Mouse (Mus musculus) ES-Bruce4 (cell line): ENCODE data around the gene Lsm4.

Experiments
- CTCF ChIP-seq: IDR thresholded peaks from one replicate; pipeline ENCODE4 v1.8.1; 2011; ENCODE audit warnings: low read depth, low read length
- EP300 ChIP-seq: IDR thresholded peaks from 2 replicates; pipeline ENCODE4 v1.6.1; 2011; ENCODE audit warnings: low read depth, low read length; ENCODE audit not compliant: insufficient read depth
- POLR2A ChIP-seq: IDR thresholded peaks from one replicate; pipeline ENCODE4 v1.8.1; 2011; ENCODE audit warnings: low read length; ENCODE audit not compliant: insufficient read depth

GRCm38 (mm10) chr8:70629574-70630531, 43.2 kb upstream of the Lsm4 start:
- TF ChIP-seq CTCF (peak; percentile 100), POLR2A (no peak), EP300 (peak; percentile 64; the same call in 1 of the 2 replicates)
